Mouse (Mus musculus): ENCODE measurements around the gene Msgn1.

The Msgn1 gene

DNA sequence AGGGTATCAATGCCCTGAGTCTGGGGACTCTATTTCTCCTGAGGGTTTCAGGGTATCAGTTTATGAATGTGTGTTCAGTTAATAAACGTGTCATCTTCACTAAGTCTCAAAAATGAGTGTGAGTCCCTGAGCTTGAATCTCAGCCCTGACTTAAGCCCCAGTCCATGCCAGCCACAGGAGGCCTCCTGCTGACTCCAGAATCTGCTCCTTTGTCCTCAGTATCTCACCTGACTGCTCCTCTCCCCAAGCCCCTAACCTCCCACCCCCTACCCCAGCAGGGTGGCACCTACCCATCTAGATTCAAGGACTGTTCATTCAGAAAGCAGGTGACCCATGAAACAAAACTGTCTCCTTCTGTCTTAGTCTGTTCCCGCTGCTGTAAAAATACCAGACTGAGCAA, 10.2 kb downstream of the Msgn1 start:
- ATAC-seq (ENCODE audit: low TSS enrichment): no peak

DNA sequence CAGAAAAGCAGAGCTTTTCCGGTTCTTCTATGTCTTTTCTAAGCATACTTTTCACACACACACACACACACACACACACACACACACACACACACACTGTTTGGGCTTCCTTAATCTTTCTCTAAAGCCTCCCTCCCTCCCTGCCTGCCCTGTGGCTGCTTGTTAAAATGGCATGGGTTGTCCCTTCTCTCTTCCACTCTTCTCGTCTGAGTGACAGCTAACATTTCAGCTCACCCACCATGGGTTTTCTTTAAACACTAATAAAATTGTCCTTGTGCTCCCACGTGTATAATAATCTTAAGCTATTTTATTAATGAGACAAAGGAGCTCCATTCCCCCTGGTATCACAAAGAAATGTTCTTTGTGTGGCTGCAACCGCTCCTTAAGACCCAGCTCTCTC, 10.7 kb downstream of the Msgn1 start:
- no peak for ATAC-seq (ENCODE audit: low TSS enrichment)

DNA sequence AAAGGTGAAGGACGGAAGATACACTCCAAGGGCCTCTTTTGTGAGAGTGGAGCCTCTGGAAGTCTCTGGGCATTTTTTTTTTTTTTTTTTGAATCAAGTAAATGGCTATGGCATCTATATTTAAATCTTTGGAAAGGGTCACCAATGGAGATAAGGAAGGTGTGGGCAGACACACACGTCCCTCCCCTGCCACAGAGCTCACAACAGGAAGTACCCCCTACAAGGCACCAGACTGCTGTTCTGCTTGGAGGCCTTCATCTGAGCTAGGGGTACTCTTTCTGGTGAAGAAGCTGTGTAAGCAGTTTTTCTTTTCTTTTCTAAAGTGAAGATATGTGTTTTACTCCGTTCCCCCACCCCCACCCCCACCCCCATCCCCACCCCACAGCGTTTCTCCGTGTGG, 11.9 kb downstream of the Msgn1 start:
- ATAC-seq (ENCODE audit: low TSS enrichment): no peak

DNA sequence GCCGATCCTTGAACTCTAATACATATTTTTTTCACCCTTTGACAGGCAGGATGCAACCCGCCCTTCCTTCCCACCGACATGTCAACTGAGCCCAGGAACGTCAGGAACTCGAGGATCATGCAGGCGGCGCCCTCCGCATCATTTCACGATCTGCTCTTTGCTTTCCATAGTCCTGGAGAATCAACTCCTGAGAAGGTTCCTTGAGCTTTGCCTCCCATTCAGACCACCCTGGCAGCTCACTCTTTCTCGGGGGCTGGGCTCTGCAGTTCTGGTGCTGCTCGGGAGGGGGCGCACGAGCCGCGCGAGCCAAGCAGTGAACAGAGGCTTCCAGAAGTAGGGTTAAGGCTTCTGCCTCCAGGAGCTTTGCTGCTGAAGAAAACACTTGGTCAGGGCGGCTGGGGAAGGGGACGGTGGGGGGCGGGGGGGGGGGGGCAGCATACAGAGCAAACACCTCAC, 12.6 kb downstream of the Msgn1 start:
- peak; percentile 89 for ATAC-seq (ENCODE audit: low TSS enrichment)

DNA sequence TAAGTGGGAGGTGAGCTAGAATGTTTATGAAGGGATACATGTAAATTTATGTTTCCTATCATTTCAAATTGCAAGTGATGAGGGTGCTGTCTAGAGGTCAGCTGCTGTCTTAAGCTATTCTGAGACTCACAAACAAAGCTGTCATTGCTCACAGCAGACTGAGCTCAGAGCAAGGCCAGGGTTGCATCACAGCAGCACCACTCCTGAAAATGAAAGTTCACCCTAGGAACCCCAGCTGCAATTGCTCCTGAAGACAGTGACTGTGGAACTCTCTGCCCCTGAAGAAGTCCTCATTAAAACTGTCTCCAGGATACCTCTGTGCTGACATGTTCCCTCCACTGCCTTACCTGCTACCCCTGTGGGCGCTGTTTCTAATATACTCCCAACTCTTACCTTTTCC, 13.7 kb downstream of the Msgn1 start:
- ATAC-seq (ENCODE audit: low TSS enrichment): no peak

DNA sequence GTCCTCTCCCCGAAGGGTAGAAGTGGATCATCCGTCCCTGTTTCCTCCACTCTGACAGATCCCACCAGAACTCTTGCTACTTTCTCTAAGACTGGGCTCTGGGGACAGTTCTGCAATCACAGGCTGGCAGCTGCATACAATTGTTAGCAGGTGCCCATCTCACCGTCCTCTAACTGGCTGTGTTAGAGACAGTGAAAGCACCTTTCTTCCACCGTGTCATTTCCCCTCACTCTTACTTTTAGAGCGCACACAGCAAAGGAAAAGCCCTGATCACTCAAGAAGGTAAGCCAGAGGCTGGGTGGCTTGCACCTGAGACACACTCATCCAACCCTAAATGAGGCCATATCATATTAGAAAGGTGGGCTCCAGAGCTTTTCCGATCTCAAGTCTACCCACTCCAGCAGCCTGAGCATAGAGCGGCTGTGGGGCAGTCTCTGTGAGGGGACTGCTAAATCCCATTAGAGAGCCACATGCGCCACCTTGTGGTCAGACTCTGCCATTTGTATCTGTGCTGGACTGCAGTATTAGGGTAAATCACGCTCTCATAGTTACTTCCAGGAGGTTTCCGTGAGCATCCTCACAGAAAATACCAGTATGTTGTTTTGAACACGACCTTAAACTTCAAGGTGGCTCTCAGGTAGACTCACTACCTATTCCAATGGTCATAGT, 30.2 kb downstream of the Msgn1 start:
- peak; percentile 98 for ATAC-seq (ENCODE audit: low TSS enrichment)

DNA sequence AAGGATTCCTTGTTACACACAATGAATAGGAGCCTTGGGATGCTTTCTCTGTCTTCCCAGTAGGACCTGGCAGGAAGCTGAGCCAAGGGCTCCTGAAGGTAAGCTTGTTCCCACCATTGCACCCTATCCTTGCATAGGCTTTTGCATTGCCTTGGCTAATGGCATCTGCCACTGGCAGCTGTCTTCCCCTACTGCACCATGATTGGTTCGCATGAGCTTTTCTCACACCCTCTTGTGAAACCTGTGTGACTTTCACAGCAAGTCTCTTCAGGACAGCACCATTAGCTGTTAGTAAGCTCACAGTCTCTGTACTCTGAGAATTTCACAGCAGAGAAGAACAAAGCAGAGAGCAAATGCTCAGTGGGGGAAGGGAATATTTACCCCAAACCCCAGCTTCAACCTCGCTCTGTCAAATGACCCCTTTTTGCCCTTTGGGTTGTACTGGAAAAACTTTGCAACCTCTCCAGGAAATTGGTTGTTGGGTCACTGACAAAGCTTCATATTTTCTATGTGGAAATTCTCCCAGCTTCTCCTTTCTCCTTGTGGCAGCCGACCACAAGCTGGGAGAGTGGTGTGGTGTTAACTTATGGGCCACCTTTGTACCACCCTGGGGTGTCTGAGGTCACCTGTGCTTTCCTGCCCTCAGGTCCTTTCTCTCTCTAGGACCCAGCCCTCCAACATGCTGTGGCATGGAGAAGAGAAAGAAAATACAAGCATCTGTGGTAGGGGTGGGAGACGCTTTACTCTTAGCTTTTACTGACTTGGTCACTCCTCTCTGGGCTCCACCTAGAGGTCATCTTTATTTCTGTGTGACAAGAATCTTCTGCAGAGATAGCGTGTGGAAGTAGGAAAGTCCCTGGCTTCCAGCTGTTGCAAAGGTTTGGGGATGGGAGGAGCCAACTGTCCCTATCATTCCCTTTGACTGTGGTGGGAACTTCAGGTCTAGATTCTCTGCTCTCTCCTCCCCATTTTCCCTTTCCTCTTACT, 31.1 kb downstream of the Msgn1 start:
- peak; percentile 29 for ATAC-seq (ENCODE audit: low TSS enrichment)

DNA sequence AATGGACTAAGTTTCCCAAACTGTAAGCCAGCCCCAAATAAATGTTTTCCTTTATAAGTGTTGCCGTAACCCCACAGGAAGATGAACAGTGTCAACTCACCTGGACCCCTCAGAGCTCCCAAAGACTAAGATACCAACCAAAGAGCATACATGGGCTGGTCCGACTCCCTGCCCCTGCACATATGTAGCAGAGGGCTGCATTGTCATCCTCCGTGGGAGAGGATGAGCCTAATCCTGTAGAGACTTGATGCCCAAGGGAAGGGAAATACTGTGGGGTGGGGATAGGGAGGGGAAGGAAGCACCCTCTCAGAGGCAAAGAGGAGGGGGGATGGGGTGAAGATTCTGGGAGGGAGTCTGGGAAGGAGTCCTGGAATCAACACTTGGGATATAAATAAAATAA, 50.1 kb downstream of the Msgn1 start:
- no peak for ATAC-seq (ENCODE audit: low TSS enrichment)
